Mouse (Mus musculus) heart, postnatal 0 days (tissue): ENCODE results near the gene Il2rb. TPM values are rescaled to one million over a fixed set of nuclear protein-coding genes. Genes with fewer than 3 reads are reported as not detected.

Experiments
- ATAC-seq: fragments of 200-750 bp; cut with Nextera tagmentation; 2 replicates; pipeline ENCODE4 v1.8.0; 2017; ENCODE audit warnings: low read depth, moderate number of reproducible peaks, moderate library complexity; ENCODE audit not compliant: insufficient read depth
- DNase-seq: peaks from one replicate; pipeline ENCODE4 v3.0.0-alpha.2; 2016; ENCODE audit warnings: low spot score
- H3K27ac ChIP-seq: fragments of 300-500 bp; sonication (generic); 2 replicates; pipeline ENCODE4 v1.5.1; 2014; ENCODE audit warnings: low read depth, mild to moderate bottlenecking
- H3K27me3 ChIP-seq: fragments of 300-500 bp; sonication (generic); 2 replicates; pipeline ENCODE4 v1.6.1; 2014; ENCODE audit warnings: low read length, mixed read lengths; ENCODE audit not compliant: control insufficient read depth, insufficient read depth
- H3K36me3 ChIP-seq: fragments of 300-500 bp; sonication (generic); replicated peaks from 2 replicates; pipeline ENCODE4 v1.6.1; 2014; ENCODE audit warnings: low read length, mixed read lengths; ENCODE audit not compliant: control insufficient read depth, insufficient read depth
- H3K4me1 ChIP-seq: fragments of 300-500 bp; sonication (generic); 2 replicates; pipeline ENCODE4 v1.6.1; 2014; ENCODE audit warnings: antibody characterized with exemption; ENCODE audit not compliant: control insufficient read depth, insufficient read depth
- H3K4me2 ChIP-seq: fragments of 300-500 bp; sonication (generic); 2 replicates; pipeline ENCODE4 v1.6.1; 2014; ENCODE audit warnings: low read depth, mild to moderate bottlenecking, low read length, moderate library complexity
- H3K4me3 ChIP-seq: fragments of 300-500 bp; sonication (generic); 2 replicates; pipeline ENCODE4 v1.5.1; 2014; ENCODE audit warnings: low read depth, low read length
- H3K9ac ChIP-seq: fragments of 300-500 bp; sonication (generic); replicated peaks from 2 replicates; pipeline ENCODE4 v1.6.1; 2014; ENCODE audit warnings: low read depth, low read length, mixed read lengths
- H3K9me3 ChIP-seq: fragments of 300-500 bp; sonication (generic); replicated peaks from 2 replicates; pipeline ENCODE4 v1.6.1; 2016; ENCODE audit warnings: low read length; ENCODE audit not compliant: control insufficient read depth
- CTCF ChIP-seq: IDR thresholded peaks from 2 replicates; pipeline ENCODE4 v1.5.1; 2016; ENCODE audit warnings: antibody characterized with exemption, control low read depth, low read depth
- EP300 ChIP-seq: IDR thresholded peaks from 2 replicates; pipeline ENCODE4 v1.6.1; 2016; ENCODE audit warnings: antibody characterized with exemption, low read depth
- WGBS: fragments of 180-500 bp; shearing (Covaris S2); extraction: QIAGEN DNeasy Blood & Tissue Kit; methylation state at CpG from one replicate; pipeline ENCODE4 v1.1.7; 2014; 5-methylcytosine and 5-hydroxymethylcytosine counted together
- polyA plus RNA-seq: library from polyadenylated mRNA; unstranded; fragments of >200 nt; fragmentation: Nextera tagmentation; extraction: Ambion mirVana; gene quantifications from 2 replicates; pipeline ENCODE4 v1.2.1, GENCODE M21; 2015
- total RNA-seq: library from RNA; depleted of rRNA; stranded (reverse); fragments of >200 nt; gene quantifications from 2 replicates; pipeline ENCODE4 v1.2.3, GENCODE M21; 2014; ENCODE audit warnings: low replicate concordance; rRNA removed

Gene Il2rb
- total and polyA plus RNA-seq, 2 experiments from 2014 or later: 0.08 TPM; not detected in 1

DNA sequence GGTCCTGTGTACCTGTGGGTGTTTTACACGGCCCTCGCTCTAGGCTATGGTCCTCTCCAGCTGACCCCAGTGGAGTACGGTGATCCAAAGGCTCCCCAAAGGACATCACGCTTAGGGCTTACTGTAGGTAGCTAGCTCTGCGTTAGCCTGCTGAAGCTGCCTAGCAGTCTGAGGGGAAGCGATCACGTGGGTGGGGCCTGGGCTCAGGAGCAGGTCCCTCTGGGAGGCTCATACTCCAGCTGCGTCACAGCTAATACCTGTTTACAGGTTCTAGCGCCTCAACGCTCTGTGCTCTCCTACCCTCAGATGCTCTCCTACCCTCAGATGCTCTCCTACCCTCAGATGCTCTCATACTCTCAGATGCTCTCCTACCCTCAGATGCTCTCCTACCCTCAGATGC, 64.2 kb downstream of the Il2rb start:
- H3K4me3 ChIP-seq: no peak overlapping the region
- peaks cover 14% of the 10 kb centered on the region for H3K27me3 ChIP-seq
- no peak overlapping the region for H3K9ac ChIP-seq
- H3K9me3 ChIP-seq: no peaks in the 10 kb centered on the region
- ATAC-seq (no peak), DNase-seq (no peak)
- H3K36me3 ChIP-seq: peaks cover 5% of the 10 kb centered on the region
- WGBS: 86% methylated on average over 10 of the region's 10 CpGs
- H3K27ac ChIP-seq: peak overlapping the region; percentile 75
- no peak for TF ChIP-seq CTCF
- TF ChIP-seq EP300: no peak
- no peaks in the 10 kb centered on the region; the same call in 1 of the 2 replicates for H3K4me1 ChIP-seq
- H3K4me2 ChIP-seq: peak overlapping the region; percentile 72

DNA sequence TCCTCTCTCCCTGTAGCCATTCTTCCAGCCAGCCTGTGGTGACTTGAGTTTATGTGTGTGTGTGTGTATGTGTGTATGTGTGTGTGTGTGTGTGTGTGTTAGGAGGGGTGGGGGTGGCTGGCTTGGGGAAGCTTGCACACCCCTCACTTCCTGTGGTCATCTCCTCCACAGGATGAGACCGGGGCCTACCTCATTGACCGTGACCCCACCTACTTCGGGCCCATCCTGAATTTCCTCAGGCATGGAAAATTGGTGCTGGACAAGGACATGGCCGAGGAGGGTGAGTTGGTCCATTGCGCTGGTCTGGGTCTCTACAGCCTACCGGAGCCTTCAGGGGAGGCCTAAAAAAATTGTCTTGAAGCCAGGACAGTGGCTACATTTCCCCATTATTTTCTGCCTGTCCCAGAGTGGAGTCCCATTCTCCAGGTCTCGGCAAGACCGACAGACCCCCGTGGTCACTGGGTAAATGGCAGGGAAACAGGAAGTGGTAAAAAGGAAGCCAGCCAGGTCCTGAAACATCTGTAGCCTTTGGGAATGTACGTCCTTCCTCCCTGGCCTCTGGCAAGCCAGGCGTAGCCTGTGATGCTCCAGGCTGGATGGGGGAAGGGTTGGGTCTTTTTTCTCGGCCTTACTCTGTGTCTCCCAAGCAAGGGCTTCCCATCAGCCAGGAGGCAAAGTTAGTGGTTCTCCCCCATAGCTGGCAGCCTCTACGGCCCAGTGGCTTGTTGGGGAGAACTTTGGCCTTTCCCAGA, 65.0 kb downstream of the Il2rb start:
- 0 out of 2 replicates have a peak overlapping the region, but pooled peaks have one; percentile 55 for H3K9ac ChIP-seq
- H3K4me2 ChIP-seq: peak overlapping the region; percentile 72
- H3K4me1 ChIP-seq: no peaks in the 10 kb centered on the region
- H3K27ac ChIP-seq: peak overlapping the region; percentile 75
- H3K9me3 ChIP-seq: no peaks in the 10 kb centered on the region
- WGBS: 64% methylated on average over 13 of the region's 13 CpGs
- H3K36me3 ChIP-seq: peaks cover 5% of the 10 kb centered on the region
- no peak for TF ChIP-seq CTCF
- 0 out of 2 replicates have a peak, but pooled peaks have one; percentile 11 for TF ChIP-seq EP300
- no peak overlapping the region for H3K4me3 ChIP-seq
- DNase-seq: no peak
- peaks cover 14% of the 10 kb centered on the region for H3K27me3 ChIP-seq
- ATAC-seq: peak; percentile 34

Other genes starting within 250 kb of the Il2rb start
- 0.50 and 6.0 TPM in 2 replicates for gene Csf2rb2, start 189.6 kb downstream of the Il2rb start, total RNA-seq
- 0.19 and 0.23 TPM in 2 replicates for gene Csf2rb2, start 189.6 kb downstream of the Il2rb start, polyA plus RNA-seq
- 3.5 and 3.7 TPM in 2 replicates for gene Csf2rb, start 169.5 kb downstream of the Il2rb start, total RNA-seq
- 0.77 and 0.79 TPM in 2 replicates for gene Csf2rb, start 169.5 kb downstream of the Il2rb start, polyA plus RNA-seq
- not detected in 2 replicates for gene Tex33, start 99.4 kb downstream of the Il2rb start, total RNA-seq
- gene Tex33, start 99.4 kb downstream of the Il2rb start, polyA plus RNA-seq: not detected in 2 replicates
- gene Tst, start 89.4 kb downstream of the Il2rb start, total RNA-seq: 42.4 and 50.9 TPM in 2 replicates
- gene Tst, start 89.4 kb downstream of the Il2rb start, polyA plus RNA-seq: 21.9 and 22.0 TPM in 2 replicates
- gene Mpst, start 88.9 kb downstream of the Il2rb start, total RNA-seq: 40.0 and 52.2 TPM in 2 replicates
- gene Mpst, start 88.9 kb downstream of the Il2rb start, polyA plus RNA-seq: 1.1 and 1.2 TPM in 2 replicates
- 38.4 and 49.8 TPM in 2 replicates for gene Kctd17, start 66.7 kb downstream of the Il2rb start, total RNA-seq
- gene Kctd17, start 66.7 kb downstream of the Il2rb start, polyA plus RNA-seq: 15.7 and 17.8 TPM in 2 replicates
- gene Tmprss6, start 26.6 kb downstream of the Il2rb start, total RNA-seq: 0.50 TPM in 1 of 2 replicates, not detected in the other
- gene Tmprss6, start 26.6 kb downstream of the Il2rb start, polyA plus RNA-seq: 0.29 and 0.49 TPM in 2 replicates
- 22.1 and 23.0 TPM in 2 replicates for gene C1qtnf6, start 36.1 kb upstream of the Il2rb start, total RNA-seq
- 27.4 and 29.9 TPM in 2 replicates for gene C1qtnf6, start 36.1 kb upstream of the Il2rb start, polyA plus RNA-seq
- 0.04 TPM in 1 of 2 replicates, not detected in the other for gene Sstr3, start 49.4 kb upstream of the Il2rb start, total RNA-seq
- 0.12 and 0.19 TPM in 2 replicates for gene Sstr3, start 49.4 kb upstream of the Il2rb start, polyA plus RNA-seq
- gene Rac2, start 77.5 kb upstream of the Il2rb start, total RNA-seq: 3.1 and 6.5 TPM in 2 replicates
- gene Rac2, start 77.5 kb upstream of the Il2rb start, polyA plus RNA-seq: 4.0 and 5.6 TPM in 2 replicates
- gene Cyth4, start 101.8 kb upstream of the Il2rb start, total RNA-seq: 4.3 and 6.0 TPM in 2 replicates
- gene Cyth4, start 101.8 kb upstream of the Il2rb start, polyA plus RNA-seq: 2.8 and 3.1 TPM in 2 replicates
- gene Elfn2, start 223.5 kb upstream of the Il2rb start, total RNA-seq: 0.12 and 0.19 TPM in 2 replicates
- 0.05 and 0.11 TPM in 2 replicates for gene Elfn2, start 223.5 kb upstream of the Il2rb start, polyA plus RNA-seq